Mouse (Mus musculus) midbrain, embryonic 13.5 days (tissue): ENCODE data around the gene Pdcd2. TPM values are rescaled to one million over a fixed set of nuclear protein-coding genes. Genes with fewer than 3 reads are reported as not detected.
"Not testable (repeated sequence)": the region's sequence is repeated elsewhere in the genome, so short reads cannot be mapped to it uniquely, and the experiment has no call there.

Source experiments
- ATAC-seq: fragments of 200-750 bp; cut with Nextera tagmentation; 2 replicates; pipeline ENCODE4 v1.8.0; 2017; ENCODE audit warnings: mild to moderate bottlenecking, moderate TSS enrichment, moderate library complexity
- H3K27ac ChIP-seq: fragments of 300-500 bp; sonication (generic); 2 replicates; pipeline ENCODE4 v1.5.1; 2015; ENCODE audit warnings: inconsistent platforms, mild to moderate bottlenecking, moderate library complexity
- H3K27me3 ChIP-seq: fragments of 300-500 bp; sonication (generic); 2 replicates; pipeline ENCODE4 v1.6.1; 2015; ENCODE audit warnings: mild to moderate bottlenecking, inconsistent platforms
- H3K36me3 ChIP-seq: fragments of 300-500 bp; sonication (generic); 2 replicates; pipeline ENCODE4 v1.6.1; 2015; ENCODE audit warnings: mild to moderate bottlenecking, inconsistent platforms
- H3K4me1 ChIP-seq: fragments of 300-500 bp; sonication (generic); replicated peaks from 2 replicates; pipeline ENCODE4 v1.6.1; 2015; ENCODE audit warnings: inconsistent platforms
- H3K4me2 ChIP-seq: fragments of 300-500 bp; sonication (generic); replicated peaks from 2 replicates; pipeline ENCODE4 v1.6.1; 2015; ENCODE audit warnings: moderate library complexity, mild to moderate bottlenecking, inconsistent platforms
- H3K4me3 ChIP-seq: fragments of 300-500 bp; sonication (generic); replicated peaks from 2 replicates; pipeline ENCODE4 v1.5.1; 2015; ENCODE audit warnings: mild to moderate bottlenecking, inconsistent platforms
- H3K9ac ChIP-seq: fragments of 300-500 bp; sonication (generic); replicated peaks from 2 replicates; pipeline ENCODE4 v1.6.1; 2015; ENCODE audit warnings: mild to moderate bottlenecking, inconsistent platforms
- H3K9me3 ChIP-seq: fragments of 300-500 bp; sonication (generic); 2 replicates; pipeline ENCODE4 v1.6.1; 2016; ENCODE audit warnings: mild to moderate bottlenecking, inconsistent platforms
- WGBS: fragments of 180-500 bp; shearing (Covaris S2); methylation state at CpG from one replicate; pipeline ENCODE4 v1.1.7; 2015; 5-methylcytosine and 5-hydroxymethylcytosine counted together
- polyA plus RNA-seq: library from polyadenylated mRNA; unstranded; fragments of >200 nt; fragmentation: Nextera tagmentation; extraction: Ambion mirVana; gene quantifications from 2 replicates; pipeline ENCODE4 v1.2.1, GENCODE M21; 2015

The Pdcd2 gene
- polyA plus RNA-seq, result 67.4 and 72.2 TPM in 2 replicates

- peak; percentile 99 for ATAC-seq
- H3K27me3 ChIP-seq, result no peaks in the 10 kb centered on the region
- H3K27ac ChIP-seq, result peak within 1 kb of the TSS; percentile 88
- H3K36me3 ChIP-seq, result peaks cover 28% of the 10 kb centered on the region
- no peaks in the 10 kb centered on the region for H3K9me3 ChIP-seq
- peaks cover 26% of the 10 kb centered on the region for H3K4me1 ChIP-seq
- H3K4me2 ChIP-seq, result peak within 1 kb of the TSS; percentile 62
- peak within 1 kb of the TSS; percentile 94 for H3K9ac ChIP-seq
- peak within 1 kb of the TSS; percentile 88 for H3K4me3 ChIP-seq
- WGBS, result 1% methylated on average over 50 of the region's 55 CpGs
Observed at GRCm38 (mm10) chr17:15526986-15527810, at the start of gene Pdcd2. TSS of gene Pdcd2 (minus strand) at chr17:15527301.

DNA sequence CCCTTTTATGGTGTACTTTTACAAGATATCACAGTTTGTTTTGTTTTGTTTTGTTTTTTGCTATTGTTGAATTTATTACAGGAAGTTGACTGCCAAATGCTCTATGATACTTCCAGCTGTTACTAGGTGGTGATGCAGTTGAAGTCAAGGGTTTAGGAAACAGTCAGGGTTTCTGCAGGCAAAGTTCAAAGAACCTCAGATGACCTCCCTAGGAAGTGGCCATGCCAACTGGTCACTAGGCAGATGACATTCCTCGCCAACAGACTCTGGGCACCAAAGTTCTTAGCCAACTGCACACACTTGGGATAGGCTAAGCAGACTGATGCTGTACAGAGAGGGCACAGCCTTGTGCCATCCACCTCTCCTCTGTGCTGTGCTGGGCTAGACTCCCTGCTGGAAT is 48.0 kb upstream of the Pdcd2 start:
- no peaks in the 10 kb centered on the region for H3K9me3 ChIP-seq
- H3K4me2 ChIP-seq, result no peak overlapping the region
- no peaks in the 10 kb centered on the region for H3K36me3 ChIP-seq
- no peak overlapping the region for H3K27ac ChIP-seq
- ATAC-seq, result no peak
- no peaks in the 10 kb centered on the region for H3K4me1 ChIP-seq
- no peak overlapping the region for H3K9ac ChIP-seq
- H3K4me3 ChIP-seq, result no peak overlapping the region
- H3K27me3 ChIP-seq, result peaks cover 17% of the 10 kb centered on the region
- WGBS, result 60% methylated on average over 1 of the region's 1 CpGs

DNA sequence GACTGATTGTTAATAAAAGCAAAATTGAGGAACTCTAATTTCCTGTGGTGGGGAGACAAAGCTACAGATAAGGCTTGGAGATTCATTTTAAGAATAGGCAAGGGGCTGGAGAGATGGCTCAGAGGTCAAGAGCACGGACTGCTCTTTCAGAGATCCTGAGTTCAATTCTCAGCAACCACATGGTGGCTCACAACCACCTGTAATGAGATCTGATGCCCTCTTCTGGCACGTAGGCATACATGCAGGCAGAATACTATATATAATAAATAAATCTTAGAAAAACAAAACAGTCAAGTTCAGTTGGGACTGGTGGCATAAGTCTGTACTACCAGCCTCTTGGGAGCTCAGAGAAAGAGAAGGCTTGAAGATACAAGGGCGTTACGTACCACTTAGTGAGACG is 39.8 kb upstream of the Pdcd2 start:
- Histone ChIP-seq H3K9ac (no peak overlapping the region), H3K27ac (no peak overlapping the region), H3K9me3 (no peaks in the 10 kb centered on the region), H3K4me3 (no peak overlapping the region), H3K4me1 (peaks cover 5% of the 10 kb centered on the region; the same call in 1 of the 2 replicates), H3K4me2 (no peak overlapping the region), H3K36me3 (no peaks in the 10 kb centered on the region), H3K27me3 (no peaks in the 10 kb centered on the region)
- WGBS, result 72% methylated on average over 5 of the region's 5 CpGs
- no peak for ATAC-seq

DNA sequence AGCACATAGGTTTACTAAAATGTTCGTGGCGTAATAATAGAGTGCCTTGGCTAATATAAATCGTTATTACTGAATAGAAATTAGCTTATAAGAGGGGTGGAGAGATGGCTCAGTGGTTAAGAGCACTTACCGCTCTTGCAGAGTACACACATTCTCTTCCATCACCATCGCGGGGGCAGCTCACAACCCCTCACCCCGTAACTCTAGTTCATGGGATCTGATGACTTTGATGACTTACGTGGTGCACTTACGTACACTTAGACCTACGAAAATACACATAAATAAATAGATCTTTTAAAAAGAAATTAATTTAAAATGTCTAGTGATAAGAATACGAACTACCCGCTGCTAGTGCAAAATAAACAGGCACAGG is 37.8 kb upstream of the Pdcd2 start:
- peak; percentile 21; the same call in 1 of the 2 replicates for ATAC-seq
- Histone ChIP-seq H3K36me3 (no peaks in the 10 kb centered on the region), H3K9ac (0 out of 2 replicates have a peak overlapping the region, but pooled peaks have one; percentile 46), H3K4me1 (peaks cover 5% of the 10 kb centered on the region; the same call in 1 of the 2 replicates), H3K27me3 (no peaks in the 10 kb centered on the region), H3K4me2 (peak overlapping the region; percentile 58), H3K4me3 (peak overlapping the region; percentile 63), H3K27ac (peak overlapping the region; percentile 92; the same call in 1 of the 2 replicates), H3K9me3 (no peaks in the 10 kb centered on the region)
- WGBS, result 47% methylated on average over 12 of the region's 12 CpGs

GRCm38 (mm10) chr17:15564014-15564927 is 37.2 kb upstream of the Pdcd2 start, which contains the start of gene Prdm9:
TSS of gene Prdm9 (minus strand) at chr17:15564354.
- H3K4me1 ChIP-seq, result peaks cover 5% of the 10 kb centered on the region; the same call in 1 of the 2 replicates
- WGBS, result under 1% methylated on average over 43 of the region's 43 CpGs
- H3K4me2 ChIP-seq, result peak within 1 kb of the TSS; percentile 66
- peak within 1 kb of the TSS; percentile 92 for H3K27ac ChIP-seq
- H3K36me3 ChIP-seq, result no peaks in the 10 kb centered on the region
- H3K4me3 ChIP-seq, result peak within 1 kb of the TSS; percentile 63
- H3K9me3 ChIP-seq, result no peaks in the 10 kb centered on the region
- ATAC-seq, result peak; percentile 99
- H3K27me3 ChIP-seq, result no peaks in the 10 kb centered on the region
- H3K9ac ChIP-seq, result peak within 1 kb of the TSS; percentile 73

GRCm38 (mm10) chr17:15559946-15560345 is 32.8 kb upstream of the Pdcd2 start:
- Histone ChIP-seq H3K4me1 (peaks cover 5% of the 10 kb centered on the region; the same call in 1 of the 2 replicates), H3K27me3 (no peaks in the 10 kb centered on the region), H3K4me2 (no peak overlapping the region), H3K9me3 (no peaks in the 10 kb centered on the region), H3K9ac (no peak overlapping the region), H3K27ac (no peak overlapping the region), H3K4me3 (no peak overlapping the region), H3K36me3 (no peaks in the 10 kb centered on the region)
- WGBS, result 87% methylated on average over 2 of the region's 2 CpGs
- no peak for ATAC-seq

DNA sequence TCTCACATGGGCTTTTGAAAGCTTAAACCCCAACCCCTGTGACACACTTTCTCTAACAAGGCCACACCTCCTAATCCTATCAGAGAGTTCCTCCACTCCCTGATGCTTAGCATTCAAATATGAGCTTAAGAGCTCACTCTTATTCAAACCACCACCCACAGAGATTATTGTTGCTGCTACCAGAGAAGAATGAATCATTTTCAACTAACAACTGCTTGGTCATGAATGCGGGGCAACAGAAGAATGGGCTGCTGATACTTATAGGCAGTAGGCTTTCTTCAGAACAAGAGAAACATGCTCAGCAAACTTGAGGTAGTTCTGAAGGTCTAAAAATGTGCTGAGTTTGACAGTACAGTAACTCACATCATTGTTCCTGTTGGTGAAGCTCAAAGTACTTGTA is 22.6 kb upstream of the Pdcd2 start:
- Histone ChIP-seq H3K27ac (no peak overlapping the region), H3K36me3 (peaks cover 3% of the 10 kb centered on the region; the same call in 1 of the 2 replicates), H3K4me1 (no peaks in the 10 kb centered on the region), H3K9ac (no peak overlapping the region), H3K4me3 (no peak overlapping the region), H3K9me3 (no peaks in the 10 kb centered on the region), H3K4me2 (no peak overlapping the region), H3K27me3 (no peaks in the 10 kb centered on the region)
- 24% methylated on average over 1 of the region's 1 CpGs for WGBS
- ATAC-seq, result no peak

GRCm38 (mm10) chr17:15546440-15546839 is 19.3 kb upstream of the Pdcd2 start:
- 75% methylated on average over 4 of the region's 4 CpGs for WGBS
- Histone ChIP-seq H3K27me3 (no peaks in the 10 kb centered on the region), H3K4me1 (no peaks in the 10 kb centered on the region), H3K9ac (no peak overlapping the region), H3K36me3 (peaks cover 4% of the 10 kb centered on the region; the same call in 1 of the 2 replicates), H3K27ac (no peak overlapping the region), H3K4me2 (no peak overlapping the region), H3K4me3 (no peak overlapping the region), H3K9me3 (no peaks in the 10 kb centered on the region)
- ATAC-seq, result no peak

GRCm38 (mm10) chr17:15543868-15544267 is 16.8 kb upstream of the Pdcd2 start:
- not testable (repeated sequence) for H3K9me3 ChIP-seq, H3K4me1 ChIP-seq, H3K36me3 ChIP-seq, H3K27me3 ChIP-seq, H3K27ac ChIP-seq, ATAC-seq, H3K4me2 ChIP-seq, H3K9ac ChIP-seq, H3K4me3 ChIP-seq
- WGBS, result 70% methylated on average over 4 of the region's 4 CpGs

DNA sequence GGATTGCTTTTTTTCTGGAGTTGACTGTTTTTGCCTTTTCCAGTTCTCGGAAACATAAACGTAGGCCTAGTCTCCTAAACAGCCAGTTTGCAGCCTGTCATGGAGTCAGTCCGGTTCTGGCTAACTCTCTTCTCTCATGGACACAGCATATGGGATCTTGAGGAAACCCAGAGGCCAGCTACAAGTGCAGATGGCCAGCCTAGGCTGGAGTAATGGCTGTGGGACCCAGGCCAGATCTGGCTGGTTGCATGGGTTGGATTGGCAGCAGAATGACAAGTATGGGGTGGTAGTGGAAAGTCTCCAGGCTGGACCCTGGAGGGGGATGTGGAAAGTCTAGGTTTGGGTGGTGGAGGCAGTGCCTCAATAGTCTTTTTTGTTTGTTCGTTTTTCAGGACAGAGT is 13.2 kb upstream of the Pdcd2 start:
- ATAC-seq, result no peak
- Histone ChIP-seq H3K27me3 (peaks cover 13% of the 10 kb centered on the region), H3K36me3 (peaks cover 4% of the 10 kb centered on the region; the same call in 1 of the 2 replicates), H3K4me3 (no peak overlapping the region), H3K9me3 (no peaks in the 10 kb centered on the region), H3K4me2 (no peak overlapping the region), H3K9ac (no peak overlapping the region), H3K27ac (no peak overlapping the region), H3K4me1 (0 out of 2 replicates have a peak, but pooled peaks cover 3% of the 10 kb centered on the region)
- WGBS, result 75% methylated on average over 4 of the region's 4 CpGs

DNA sequence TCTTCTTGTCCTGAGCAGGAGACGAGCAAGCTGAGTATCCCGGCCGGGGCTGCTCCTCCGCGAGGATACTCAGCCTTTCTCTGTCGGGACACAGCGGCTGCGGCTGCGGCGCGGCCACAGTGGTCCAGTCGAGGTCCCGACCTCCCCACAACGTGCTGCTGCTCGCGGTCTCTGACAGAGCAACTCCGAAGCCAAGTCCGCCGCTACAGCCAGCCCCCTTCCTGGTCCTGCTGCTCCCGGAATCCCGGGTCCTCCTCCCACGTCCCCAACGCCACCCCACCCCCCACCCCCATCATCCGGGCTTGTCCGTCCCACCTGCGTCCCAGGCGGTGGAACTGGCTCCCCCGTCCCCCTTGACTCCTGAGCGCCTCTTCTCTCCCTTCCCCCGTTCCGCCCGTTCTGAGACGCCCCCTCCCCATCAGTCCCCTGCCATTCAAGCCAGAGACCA is 9.4 kb upstream of the Pdcd2 start:
- no peaks in the 10 kb centered on the region for H3K36me3 ChIP-seq
- H3K4me1 ChIP-seq, result 0 out of 2 replicates have a peak, but pooled peaks cover 3% of the 10 kb centered on the region
- no peaks in the 10 kb centered on the region for H3K9me3 ChIP-seq
- H3K4me2 ChIP-seq, result peak overlapping the region; percentile 88
- ATAC-seq, result peak; percentile 67
- H3K4me3 ChIP-seq, result peak overlapping the region; percentile 51
- H3K27me3 ChIP-seq, result peaks cover 18% of the 10 kb centered on the region
- 1% methylated on average over 33 of the region's 33 CpGs for WGBS
- H3K27ac ChIP-seq, result no peak overlapping the region
- peak overlapping the region; percentile 73 for H3K9ac ChIP-seq
